Mouse (Mus musculus): ENCODE measurements at regions not wholly inside any gene's neighbourhood (a gene's known extent, or its start where the extent isn't known, plus 50 kb on each side); places are given as distances from the start of the nearest gene placed in this dataset.

DNA sequence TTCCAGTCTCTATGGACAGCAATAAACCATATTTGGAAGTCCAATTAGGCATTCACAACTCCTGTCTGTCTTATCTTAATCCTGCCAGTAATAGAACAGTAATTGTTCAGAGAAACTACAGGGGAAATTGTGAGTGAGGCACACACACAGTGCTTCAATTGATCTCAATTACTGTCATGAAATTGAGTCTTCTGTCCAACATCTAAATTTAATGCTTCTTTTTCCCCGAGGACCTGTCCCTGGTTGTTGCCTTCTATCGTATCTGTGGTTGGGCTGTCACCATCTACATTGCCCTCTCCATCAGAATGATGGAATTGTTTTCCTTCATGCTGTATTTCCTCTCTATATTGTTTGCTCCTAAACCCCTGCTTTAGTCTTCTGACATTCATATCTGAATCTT lies 644.9 kb downstream of the Kcna4 start:
- no peak for TF ChIP-seq MYC (IDR thresholded peaks at IDR 0.05; ENCODE audit: low read depth, low read length)
- no peak for TF ChIP-seq EP300 (IDR thresholded peaks at IDR 0.05; ENCODE audit: low read length)
- TF ChIP-seq MEF2A (IDR thresholded peaks at IDR 0.05; ENCODE audit: borderline replicate concordance, low read depth, low read length): no peak
- no peak for TF ChIP-seq SIN3A (IDR thresholded peaks at IDR 0.05; ENCODE audit: low read length)
- TF ChIP-seq CTCF (conservative IDR thresholded peaks at IDR 0.05 in 1 of 2, IDR thresholded peaks at IDR 0.05 in 1 of 2; ENCODE audit: low read depth in 2 of 2, low read length in 2 of 2): no peak
- TF ChIP-seq MAFK (IDR thresholded peaks at IDR 0.05; ENCODE audit: insufficient replicate concordance, low read length): no peak
- no peak for TF ChIP-seq POLR2A (IDR thresholded peaks at IDR 0.05; ENCODE audit: low read depth, low read length)
- no peak for TF ChIP-seq USF2 (conservative IDR thresholded peaks at IDR 0.05; ENCODE audit: low read depth, low read length)
- no peak for TF ChIP-seq MAX (IDR thresholded peaks at IDR 0.05; ENCODE audit: low read length)
- no peak for TF ChIP-seq UBTF (IDR thresholded peaks at IDR 0.05; ENCODE audit: low read depth, low read length)

All from CH12.LX (cell line).